Mouse (Mus musculus) frontal cortex, adult 2 months (tissue): ENCODE measurements around the gene Eif5b. TPM values are rescaled to one million over a fixed set of nuclear protein-coding genes. Genes with fewer than 3 reads are reported as not detected.
A peak's percentile ranks its signal among the peaks of the same experiment; 100 is the strongest.
"Not testable (repeated sequence)": the region's sequence is repeated elsewhere in the genome, so short reads cannot be mapped to it uniquely, and the experiment has no call there.

Source experiments
- DNase-seq, 2 experiments: peaks; one replicate each; pipeline ENCODE4 v3.0.0; 2022; ENCODE audit warnings: low spot score in 1 of 2; ENCODE audit errors: extremely low spot score in 1 of 2
- polyA plus RNA-seq: library from polyadenylated mRNA; depleted of rRNA; stranded (reverse); fragments of >200 nt; gene quantifications from 2 replicates; pipeline ENCODE4 v1.2.3, GENCODE M21; 2012; rRNA removed

Eif5b gene
- 17.5 and 21.6 TPM in 2 replicates for polyA plus RNA-seq

DNA sequence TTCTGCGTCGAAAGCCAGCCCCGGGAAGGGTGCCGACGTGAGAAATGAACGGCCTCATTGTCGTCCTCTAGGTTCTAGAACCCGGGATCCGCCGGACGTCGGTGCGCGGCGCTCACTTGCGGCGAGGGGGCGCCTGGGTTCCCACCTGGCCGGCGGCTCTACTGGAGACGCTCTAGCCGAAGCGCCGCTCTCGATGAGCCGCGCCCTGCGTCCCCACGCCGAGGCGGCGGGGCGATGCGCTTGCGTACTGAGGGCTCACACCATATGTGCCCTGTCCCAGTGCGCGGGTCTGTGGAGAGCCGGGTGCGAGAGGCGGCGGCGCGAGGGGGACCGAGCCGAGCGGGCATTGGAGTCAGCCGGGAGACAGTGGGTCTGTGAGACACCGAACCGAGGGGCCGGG lies at the start of gene Eif5b, which contains the start of gene Txndc9:
Gene Eif5b, plus strand, starts transcription at position 144 of the 400 bp plus-strand sequence.
Gene Txndc9, minus strand, starts transcription at position 27 of the 400 bp plus-strand sequence.
- peak; percentile 93 to 97 for DNase-seq

DNA sequence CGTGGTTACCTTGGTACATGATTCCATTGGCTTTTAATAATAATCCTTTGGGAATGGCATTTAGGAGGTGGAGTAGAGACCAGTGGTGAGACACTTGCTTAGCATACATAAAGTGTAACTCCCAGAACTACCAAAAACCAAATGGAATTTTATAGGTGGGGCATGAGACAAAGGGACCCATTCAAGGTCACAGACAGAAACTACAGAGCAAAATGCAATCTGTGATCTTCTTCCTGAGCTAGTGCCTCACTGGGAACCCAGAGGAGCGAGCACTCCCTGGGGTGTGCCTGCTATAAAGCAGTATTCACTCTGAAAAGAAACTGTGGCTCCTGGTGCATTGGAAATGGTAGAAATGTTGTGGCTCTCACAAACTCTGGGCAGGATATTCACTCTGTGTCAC lies 48.9 kb upstream of the Eif5b start:
- DNase-seq: no peak

DNA sequence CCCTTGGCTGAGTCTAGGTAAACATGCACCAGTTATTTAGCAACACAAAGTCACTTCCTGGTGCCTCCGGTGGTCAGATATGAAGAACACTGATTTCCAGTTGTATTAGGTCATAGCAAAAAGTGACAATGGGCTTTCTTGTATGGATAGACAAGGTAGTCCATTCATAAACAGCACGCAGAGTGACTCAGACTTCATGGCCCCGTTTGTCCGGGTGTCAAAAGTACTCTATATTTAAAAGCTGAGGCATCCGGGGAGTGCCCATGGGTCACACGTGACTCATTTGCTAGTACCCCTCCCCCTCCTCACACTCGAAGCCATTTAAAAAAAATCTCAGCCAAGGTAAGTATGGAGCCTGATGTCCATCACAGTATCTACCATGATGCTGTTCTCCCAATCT lies 43.0 kb upstream of the Eif5b start:
- no peak for DNase-seq

DNA sequence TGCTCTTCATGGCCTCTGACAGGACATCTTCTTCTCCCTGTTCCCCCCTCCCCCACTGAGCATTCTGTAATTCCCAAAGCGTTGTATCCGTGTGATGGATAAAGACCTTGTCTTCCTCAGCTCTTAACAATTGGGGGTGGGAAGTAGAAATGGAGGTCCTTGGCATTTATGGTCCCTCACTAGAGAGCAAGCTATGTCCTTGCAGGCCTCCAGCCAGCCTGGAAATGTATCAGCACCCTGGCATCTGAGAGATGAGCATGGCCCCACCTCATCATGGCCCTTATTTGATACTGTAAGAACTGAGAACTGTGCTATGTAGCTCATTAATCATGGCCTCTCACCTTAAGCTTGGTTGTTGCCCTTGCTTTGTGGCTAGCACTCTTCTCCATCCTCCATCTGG lies 42.6 kb upstream of the Eif5b start:
- no peak for DNase-seq

DNA sequence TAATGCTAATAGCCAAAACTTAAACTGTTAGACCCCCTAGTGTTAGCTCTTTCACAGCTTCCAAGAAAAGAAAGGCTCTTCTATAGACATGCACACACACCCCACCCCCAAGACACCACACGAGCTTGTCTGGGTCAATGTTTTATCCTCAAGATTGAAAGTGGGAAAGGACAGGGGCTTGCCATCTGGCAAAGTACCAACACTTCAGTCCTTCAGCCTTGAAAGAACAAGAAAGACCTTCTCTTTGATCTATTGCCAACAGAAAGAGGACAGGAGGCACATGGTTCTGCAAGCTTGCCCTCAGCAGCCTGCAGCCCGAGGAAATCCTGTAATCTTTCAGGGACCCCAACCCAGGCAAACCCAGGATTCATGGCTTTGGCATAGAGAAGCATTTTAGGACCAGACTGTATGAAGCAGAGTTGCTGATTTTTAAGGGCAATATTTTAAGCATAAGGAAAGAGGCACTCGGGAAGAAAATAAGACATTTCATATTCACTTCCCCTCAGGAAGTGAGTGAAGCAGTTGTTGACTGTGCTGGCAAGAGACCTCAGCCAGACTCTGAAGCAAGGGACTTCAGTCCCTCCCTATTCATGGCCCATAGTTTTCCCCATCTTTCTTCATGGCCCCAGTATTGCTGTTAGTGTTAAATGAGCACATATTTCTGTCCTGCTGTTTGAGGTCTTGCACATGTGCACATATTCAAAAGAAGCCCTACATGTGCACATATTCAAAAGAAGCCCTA lies 40.9 kb upstream of the Eif5b start:
- DNase-seq: peak; percentile 13 to 22

DNA sequence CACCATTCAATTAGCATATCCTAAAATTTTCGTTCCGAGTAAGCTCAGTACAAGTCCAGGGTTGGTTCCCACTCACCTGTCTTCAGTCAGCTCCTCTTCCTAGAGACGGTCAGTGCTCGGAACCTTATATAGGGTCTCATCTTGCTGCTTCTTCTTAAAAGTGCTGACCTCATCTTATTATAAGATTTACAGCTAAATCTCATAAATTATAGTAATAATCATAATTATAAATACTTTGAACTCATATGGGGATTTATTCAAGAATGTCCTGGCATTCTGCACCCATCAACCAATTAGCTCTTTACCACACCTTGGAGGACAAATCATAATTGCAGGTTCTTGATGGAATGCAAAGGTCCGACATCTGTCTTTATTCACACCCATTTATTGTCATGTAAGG lies 40.2 kb upstream of the Eif5b start, which contains the start of gene Lyg1:
Gene Lyg1, minus strand, starts transcription at position 101 of the 400 bp plus-strand sequence.
- DNase-seq: no peak

DNA sequence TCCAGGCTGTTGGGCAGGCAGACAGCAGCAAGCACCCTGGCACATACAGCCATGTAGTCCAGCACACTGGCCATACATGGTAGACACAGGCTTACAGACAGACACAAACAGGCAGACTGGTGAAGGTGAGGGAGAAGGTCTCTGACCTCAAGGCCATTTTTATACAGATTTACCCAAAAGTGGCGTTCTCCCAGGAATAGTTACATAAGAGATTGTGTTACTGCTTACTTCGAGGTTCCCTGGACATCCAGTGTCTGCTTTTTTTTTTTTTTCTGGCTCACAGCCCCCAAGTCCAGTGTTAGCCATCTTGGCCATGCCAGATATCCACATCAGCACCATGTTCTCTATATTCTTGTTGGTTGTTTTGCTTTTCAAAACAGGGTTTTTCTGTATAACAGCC lies 39.3 kb upstream of the Eif5b start:
- DNase-seq: no peak

DNA sequence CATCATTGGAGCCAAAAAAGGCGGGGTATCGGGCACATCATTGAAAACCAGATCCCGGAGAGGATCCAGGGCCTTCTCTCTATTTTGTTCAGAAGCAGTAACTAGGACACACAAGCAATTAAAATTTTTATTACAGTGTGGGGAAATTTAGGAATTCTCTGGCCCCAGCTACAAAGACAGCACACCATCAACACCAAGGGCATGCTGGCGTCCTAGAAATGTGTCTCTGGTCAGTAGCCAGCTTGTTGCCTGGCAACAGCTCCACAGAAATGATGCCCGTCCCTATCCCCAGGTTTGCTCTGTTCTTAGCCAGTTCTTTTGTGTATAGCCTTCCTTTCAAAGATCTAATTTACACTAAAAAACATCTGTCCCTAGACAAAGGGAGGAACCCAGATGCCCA lies 38.3 kb upstream of the Eif5b start:
- DNase-seq: peak in 1 of 2 experiments; percentile 28

DNA sequence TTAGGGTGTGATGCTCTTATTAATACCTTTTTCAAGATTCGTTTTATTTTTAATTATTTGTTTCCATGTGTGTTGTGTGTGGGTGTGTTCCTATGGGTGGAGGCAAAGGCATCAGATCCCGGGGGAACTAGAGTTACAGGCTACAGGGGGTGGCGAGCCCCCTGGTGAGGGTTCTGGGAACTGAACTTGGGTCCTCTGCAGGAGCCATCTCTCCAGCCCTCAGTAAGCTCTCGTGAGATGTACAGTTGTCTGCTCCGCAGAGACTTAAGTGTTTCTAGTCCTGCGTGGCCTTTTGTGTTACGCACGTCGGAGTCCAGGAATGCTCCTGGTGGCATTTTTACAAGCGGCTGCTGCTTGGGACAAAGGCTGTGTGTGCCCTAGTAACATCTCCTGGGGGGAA lies 32.2 kb upstream of the Eif5b start:
- DNase-seq: no peak

DNA sequence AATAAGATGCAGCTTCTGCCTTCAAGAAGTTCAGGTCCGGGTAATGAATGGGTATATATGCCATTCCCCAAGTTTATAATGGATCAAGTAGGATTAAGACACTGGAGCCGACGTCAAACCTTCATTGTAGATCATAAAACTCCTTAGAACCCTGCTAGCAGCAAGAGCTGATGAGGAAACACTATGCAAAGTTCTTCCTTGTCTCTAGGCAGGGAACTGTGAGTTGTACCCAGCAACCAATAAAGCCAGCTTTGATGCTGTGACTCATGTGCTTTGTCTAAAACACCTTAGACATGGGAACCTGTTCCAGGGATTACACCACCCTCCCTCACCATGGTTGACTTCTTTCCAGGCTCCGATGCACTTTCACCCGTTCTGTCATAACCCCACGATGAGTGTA lies 29.1 kb upstream of the Eif5b start:
- DNase-seq: no peak

DNA sequence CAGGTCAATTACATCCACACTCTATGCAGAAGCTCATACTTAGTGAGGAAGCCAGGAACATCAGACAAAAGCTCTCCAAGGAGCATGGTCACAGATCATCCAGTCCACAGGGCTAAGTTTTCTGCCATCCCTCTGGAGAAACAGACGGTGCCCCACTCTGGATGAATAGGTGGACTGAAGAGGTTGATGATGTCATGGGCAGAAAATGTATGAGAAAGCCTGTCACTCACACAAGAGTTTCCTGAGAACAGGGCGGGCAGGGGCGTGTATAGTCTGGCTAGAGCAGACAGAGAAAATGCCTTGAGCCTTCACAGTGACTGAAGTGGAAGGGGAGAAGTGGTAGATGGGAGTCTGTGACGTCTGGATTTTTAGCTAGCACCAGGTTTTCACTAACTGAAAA lies 26.3 kb upstream of the Eif5b start:
- DNase-seq: no peak

DNA sequence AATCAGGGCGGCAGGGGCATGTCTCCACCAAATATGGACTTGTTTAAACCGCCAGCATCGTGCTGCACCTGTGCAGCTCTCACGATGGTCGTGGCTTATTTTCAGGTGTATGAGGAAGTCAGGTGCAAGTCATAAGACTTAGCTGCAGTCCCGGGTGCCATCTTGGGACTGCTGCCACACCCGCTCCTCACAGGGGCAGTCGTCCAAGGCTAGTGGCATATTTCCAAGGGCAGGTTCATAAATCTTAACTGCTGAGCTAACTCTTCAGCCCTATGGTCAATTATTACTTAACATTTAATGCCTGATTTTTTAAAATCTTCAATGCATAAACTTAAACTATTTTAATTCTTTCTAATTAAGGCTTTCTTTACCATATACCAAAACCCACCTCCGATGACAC lies 21.1 kb upstream of the Eif5b start:
- not testable (repeated sequence) for DNase-seq

DNA sequence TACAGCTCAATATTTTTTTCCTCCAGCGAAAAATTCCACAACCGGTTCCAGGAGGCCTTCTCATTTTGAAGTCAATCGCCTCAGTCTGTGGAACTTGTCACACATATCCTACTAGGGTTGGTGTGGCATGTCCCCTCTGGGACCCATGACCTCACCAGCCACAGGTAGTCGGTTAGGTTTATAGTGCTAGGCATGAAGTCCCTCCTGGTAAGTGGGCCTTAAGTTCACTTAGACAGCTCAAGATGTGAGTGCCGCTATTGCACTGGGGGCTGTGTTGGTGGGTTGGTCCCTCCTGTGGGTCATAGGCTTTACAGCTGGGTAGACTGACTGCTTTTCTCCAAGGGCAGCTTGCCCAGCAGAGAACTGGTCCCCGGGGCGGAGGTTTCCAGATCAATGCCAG lies 20.5 kb upstream of the Eif5b start:
- no peak for DNase-seq

DNA sequence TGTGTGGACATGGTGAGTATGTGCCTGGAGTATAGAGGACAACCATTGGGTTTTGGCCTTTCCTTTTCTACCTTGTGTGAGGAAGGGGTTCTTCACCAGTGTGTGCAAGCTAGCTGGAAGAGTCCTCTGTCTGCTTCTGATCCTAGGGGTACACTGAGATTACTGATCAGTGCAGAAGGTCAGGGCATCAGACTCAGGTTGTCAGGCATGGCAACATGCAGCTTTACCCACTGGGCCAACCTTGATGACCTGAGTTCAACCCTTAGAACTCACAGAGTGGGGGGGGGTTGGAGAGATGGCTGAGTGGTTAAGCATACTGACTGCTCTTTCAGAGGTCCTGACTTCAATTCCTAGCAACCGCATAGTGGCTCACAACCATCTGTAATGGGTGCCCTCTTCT lies 13.5 kb upstream of the Eif5b start:
- DNase-seq: no peak

DNA sequence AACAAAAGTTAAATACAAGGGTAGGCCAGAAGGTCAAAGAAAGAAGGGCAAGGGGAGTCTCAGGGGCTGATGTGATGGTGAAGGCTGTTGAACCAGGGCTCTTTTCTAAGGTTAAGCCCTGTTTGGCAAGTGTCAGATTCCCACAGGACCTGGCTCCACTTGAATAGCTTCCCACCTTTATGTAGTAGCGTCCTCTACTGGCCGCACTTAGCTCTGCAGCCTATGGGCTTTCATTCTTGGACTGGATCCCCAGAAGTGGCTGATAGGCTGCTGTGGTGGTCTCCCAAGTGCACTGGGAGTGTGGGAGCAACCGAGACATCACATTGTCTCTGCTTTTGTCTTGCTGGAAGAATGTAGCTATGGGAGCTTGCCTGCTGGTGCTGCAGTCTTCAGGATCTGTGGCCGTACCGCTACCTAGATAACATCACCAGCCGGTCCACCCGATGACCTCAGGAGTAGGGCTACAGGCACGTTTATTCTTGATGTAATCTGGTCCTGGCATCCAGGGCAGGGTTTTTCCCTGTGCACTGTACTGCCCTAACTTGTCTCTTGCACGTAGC lies 12.0 kb upstream of the Eif5b start:
- DNase-seq: peak in 1 of 2 experiments; percentile 61

DNA sequence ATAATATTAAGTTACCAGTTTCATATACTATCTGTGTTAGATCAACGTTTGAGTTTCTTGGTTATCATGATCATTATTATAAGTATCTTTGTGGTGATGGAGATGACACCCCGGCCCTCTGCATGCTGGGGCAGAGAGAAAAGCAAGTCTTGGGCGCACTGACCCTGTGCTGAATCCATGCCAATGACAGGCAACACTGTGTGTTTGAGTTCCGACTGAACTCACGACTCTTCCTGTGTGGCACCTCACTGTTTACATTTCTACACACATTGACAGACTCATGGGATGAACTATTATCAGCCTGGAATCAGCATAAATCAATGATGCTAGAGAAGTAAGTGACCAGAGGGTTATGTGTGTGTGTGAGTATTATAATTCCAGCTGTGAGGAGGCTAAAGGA lies 10.0 kb upstream of the Eif5b start:
- no peak for DNase-seq

DNA sequence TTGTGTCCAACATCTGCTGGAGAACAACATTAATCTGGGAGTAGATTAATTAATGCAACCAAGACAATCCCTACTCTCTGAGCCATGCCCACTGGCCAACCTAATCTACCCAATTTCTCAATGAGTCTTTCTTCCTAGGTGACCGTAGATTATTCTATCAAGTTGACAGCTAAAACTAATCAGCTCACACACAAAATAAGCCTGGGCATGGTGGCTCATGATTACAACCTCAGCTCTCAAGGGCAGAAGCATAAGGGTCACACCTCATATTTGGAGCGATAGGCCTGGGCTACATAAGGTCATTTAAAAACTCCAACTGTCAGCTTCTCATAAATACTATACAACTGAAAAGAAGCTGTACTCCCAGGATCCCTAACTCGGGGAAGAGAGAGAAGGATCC lies 1.6 kb upstream of the Eif5b start:
- no peak for DNase-seq

DNA sequence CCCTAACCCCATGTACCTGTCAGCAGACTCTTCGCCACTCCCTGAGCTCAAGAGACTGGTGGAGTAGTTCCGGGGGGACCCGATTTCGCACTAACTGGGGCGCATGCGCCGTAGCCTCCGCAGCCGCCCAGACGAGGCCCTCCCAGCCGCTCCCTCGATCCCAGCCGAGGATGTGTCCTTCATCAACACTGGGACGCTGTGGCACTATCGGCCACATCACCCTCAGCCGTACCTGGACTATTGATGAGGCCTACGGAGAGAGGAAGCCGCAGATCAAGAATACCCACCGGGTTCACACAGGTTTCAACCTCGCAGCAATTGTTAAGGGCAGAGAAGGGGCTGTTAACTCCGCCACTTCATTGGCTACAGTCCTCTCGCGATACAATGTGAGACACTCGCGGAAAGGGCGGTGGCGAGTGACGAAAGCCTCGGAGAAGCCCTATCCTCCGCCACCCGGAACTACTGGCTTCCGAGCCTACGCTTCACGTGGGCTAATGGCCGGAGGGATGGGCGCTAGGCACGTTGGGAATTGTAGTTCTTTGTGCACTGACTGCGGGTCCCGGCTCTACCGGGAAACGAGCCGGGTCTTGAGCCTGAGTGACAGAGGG lies 829 bp upstream of the Eif5b start:
- DNase-seq: peak; percentile 99

DNA sequence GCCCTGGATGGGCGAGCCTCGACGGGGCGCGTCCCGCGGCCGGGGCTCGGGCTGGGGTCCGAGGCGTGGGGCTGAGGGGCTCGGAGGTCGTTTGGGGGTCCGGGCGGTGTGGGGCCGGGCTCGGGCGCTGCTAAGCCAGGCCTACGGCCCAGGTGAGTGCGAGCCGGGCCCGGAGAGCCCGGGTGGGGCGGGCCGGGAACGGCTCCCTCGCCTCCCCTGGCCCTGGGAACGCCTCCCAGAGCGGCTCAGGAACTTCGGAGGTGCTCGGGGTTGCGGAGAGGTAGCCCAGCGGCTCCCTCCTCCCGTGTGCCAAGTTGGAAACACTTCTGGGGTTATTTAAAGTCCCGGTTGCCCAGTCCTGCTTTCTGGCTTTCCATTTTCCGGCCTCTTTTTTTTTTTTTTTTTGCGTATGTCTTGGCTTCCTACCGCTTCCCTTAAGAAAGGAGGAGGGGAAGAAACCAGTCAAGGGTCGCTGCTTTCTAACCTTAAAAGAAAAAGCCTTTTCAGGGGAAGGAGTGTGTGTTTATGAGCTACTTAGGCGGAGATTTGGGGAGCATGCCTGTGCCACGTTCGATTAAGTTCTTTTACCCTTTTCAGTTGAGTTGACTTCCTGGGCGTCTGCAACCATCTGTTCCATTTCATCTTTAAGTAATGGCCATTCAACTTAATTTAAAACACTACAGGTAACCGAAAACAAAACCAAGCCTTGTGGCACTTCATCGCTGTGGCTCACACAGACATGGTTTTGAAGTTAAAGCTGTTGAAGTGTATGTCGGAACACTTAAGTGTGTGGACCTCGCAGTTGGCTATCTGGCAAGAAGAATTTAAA lies 775 bp downstream of the Eif5b start:
- no peak for DNase-seq

DNA sequence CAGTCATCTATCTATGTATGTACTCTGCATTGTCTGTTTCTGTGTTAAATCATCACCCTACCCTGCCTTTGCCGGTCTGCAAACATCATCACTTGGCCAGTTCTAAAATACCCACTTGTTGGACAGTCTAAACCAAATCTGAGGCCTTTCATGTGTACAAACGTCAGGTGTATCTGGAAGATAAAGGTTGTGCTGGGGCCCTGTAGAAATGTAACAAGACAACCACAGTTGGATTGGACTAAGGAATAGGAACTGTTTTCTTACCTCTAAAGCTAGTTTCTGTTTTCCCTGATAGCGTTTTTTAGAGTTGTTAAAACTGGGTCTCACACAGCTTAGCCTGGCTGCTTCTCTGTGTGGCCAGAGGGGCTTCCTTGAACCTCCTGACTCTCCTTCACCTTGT lies 1.7 kb downstream of the Eif5b start:
- DNase-seq: no peak

DNA sequence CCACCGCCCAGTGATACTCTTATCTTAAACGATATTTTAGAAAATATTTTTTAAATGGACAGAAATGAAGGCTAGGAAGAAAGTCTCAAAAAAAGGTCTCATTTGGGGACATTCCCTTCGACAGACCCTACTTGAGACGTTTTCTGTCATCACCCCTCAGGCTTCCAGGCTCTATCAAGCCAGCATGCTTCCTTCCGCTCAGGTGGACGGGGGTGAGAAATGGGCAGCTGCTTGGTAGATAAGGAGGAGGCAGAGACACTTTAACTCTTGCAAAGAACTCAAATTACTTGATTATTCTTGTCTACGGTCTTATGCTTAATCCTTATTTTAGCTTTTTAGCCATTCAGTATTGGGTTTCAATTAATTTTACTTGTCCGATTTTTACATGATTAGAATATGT lies 3.0 kb downstream of the Eif5b start:
- no peak for DNase-seq
